Mouse (Mus musculus) frontal cortex, postnatal 14 days (tissue): ENCODE results near the gene Atad3a.

Experiments used
- DNase-seq, 2 experiments: peaks; one replicate each; pipeline ENCODE4 v3.0.0; 2022; ENCODE audit warnings: low spot score in 2 of 2

Gene Atad3a

GRCm38 (mm10) chr4:155694111-155694481 lies 66.8 kb downstream of the Atad3a start, which contains the start of gene Fndc10:
Gene Fndc10 (plus strand): TSS chr4:155694342.
- DNase-seq: peak; percentile 62 to 66

GRCm38 (mm10) chr4:155692421-155692820 lies 68.5 kb downstream of the Atad3a start:
- no peak for DNase-seq
